Mouse (Mus musculus) thymus, adult 2 months (tissue): ENCODE results near the gene Hapln3.

Source experiments
- CTCF ChIP-seq: fragments of 200-500 bp; IDR thresholded peaks from 2 replicates; pipeline ENCODE4 v1.5.1; 2012; ENCODE audit warnings: mild to moderate bottlenecking, control low read depth, low read length, moderate library complexity, borderline replicate concordance; ENCODE audit not compliant: control insufficient read depth, poor library complexity, insufficient read depth; ENCODE audit errors: extremely low read depth
- POLR2A ChIP-seq: fragments of 200-500 bp; IDR thresholded peaks from 2 replicates; pipeline ENCODE4 v1.6.1; 2012; ENCODE audit warnings: mild to moderate bottlenecking, low read length, control low read depth, moderate library complexity; ENCODE audit not compliant: control insufficient read depth, poor library complexity, insufficient read depth; ENCODE audit errors: extremely low read depth

DNA sequence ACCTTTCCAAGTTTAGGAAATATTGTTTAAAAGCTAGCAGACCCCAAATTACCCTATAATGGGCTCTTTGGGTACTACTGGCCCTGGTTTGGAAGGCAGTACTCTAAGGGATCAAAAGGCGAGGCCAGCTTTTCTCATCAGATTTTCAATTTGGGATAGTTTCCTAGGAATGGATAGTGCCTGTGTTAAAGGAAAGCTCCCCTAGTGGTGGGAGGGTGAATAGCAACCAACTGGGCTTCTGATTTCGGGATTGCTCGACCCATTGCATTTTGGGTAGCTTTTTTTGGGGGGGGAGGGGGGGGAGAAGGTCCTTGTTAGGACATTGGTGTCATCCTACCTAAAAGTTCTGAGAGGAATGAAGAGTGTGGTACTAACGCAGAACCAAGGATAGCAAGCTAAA, 41.7 kb downstream of the Hapln3 start:
- TF ChIP-seq CTCF (no peak), POLR2A (no peak)
